Mouse (Mus musculus) fibroblast of lung, adult 2 months (primary cell): ENCODE measurements around the gene Abcg5.

Experiments
- DNase-seq: peaks from one replicate; pipeline ENCODE4 v3.0.0-alpha.2; 2011; ENCODE audit warnings: low read depth

Abcg5 gene

DNA sequence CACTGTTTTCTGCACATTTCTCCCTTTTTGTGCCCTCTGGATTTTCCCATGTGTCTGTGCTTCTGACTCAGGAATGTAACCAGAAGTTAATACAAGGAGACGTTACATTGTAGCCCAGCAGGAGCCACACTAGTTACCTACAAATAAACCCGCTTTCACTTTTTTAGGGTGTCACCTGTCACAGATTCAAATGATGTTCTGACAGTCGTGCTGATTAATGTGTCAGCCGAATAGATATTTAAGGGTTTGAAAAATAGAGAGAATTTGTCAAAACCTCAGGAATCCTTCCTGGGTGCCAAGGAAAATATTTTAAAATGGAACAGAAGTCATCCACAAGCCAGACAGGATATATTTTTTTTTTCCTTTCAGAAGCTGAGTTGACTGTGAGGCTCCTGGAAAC, 2.5 kb upstream of the Abcg5 start:
- peak; percentile 39 for DNase-seq

DNA sequence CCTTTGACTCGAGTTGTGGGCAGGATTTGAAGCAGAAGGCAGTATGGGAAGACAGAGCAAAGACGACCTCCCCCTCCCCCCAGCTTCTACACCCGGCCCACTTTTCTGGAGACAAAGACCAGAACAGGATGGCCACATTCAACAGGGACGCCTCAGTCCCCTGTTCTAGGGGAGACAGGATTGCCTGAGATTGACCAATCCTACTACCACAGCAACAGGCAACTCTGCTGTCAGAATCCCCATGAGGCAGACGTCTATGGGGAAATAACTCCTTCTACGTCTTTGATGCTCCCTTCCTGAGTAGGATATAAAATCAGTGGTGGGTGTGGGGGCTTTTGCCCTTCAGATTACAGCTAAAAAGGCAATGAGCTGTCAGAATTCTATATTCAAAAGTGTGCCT, 1.5 kb upstream of the Abcg5 start:
- no peak for DNase-seq

DNA sequence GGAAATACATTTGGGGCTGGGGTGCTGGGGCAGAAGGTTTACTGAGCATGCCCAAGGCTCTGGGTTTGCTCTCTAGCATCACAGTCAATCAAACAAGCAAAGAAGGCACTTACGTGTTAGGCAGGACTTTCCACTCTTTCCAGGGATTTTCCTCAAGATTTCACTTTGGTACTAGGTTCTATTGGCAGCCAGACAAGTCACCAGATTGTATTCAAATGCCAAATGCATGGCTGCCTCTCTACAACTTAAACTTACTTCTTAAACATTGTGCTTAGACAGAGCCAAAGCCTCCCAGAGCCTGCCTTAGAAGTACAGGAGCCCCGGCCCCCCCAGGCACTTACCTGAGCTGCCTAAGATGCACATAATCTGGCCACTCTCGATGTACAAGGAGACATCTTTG, 1.1 kb downstream of the Abcg5 start:
- no peak for DNase-seq

DNA sequence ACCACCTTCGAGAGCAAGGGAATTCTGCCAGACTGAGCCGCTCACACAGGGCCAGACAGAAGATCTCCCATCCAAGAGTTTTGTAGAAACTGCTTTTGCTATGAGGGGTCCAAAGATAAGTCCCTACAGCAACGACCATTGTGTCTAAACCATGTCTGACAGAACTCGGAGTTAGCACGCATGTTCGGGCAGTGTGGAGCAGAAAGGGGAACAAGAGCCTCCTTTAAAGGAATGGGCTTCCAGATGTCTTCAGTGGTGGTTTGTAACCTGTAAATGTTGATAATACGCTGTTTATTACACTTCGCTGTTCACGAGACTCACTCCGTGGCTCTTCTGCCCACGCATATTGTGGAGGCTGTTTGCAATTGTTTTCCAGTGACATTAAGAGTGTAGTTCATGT, 5.2 kb downstream of the Abcg5 start:
- no peak for DNase-seq

DNA sequence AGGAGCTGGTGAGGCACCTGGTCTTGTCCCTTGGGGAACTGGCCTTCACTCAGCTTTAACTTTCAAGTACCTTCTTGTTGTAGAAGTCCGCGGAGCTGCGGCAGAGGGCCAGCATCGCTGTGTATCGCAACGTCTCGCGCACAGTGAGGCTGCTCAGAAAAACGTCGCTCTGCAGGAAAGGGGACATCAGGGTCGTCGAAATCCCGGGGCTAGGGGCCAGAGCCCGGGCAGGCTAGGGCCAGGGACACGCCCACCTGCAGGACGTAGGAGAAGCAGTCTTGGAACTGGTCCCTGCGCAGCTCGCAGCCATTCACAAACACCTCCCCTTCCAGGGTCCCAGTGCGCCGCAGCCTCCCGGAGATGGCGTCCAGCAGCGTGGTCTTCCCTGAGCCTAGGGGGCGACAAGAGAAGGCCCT, 6.9 kb downstream of the Abcg5 start, which contains the start of gene Abcg8:
Gene Abcg8 (plus strand): TSS at position 352 of the 416 bp plus-strand sequence.
- DNase-seq: no peak

DNA sequence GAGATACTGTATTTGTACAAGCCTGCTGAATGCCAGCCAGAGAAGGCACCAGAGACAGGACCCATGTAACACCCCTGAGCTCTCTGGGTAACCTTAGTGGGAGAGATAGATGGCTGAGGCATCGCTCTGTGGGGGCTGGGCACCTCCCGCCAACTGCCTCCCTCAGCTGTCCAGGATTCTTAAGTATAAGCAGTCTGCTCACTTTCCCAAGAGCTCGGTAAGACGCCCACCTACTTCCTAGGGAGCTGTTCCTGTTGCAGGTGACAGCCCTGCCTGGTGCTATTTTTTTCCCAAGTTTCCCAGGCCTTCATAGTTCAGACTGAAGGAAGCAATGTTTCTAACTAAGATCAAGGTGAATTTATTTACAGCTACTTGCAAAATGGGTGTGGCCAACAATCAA, 7.6 kb downstream of the Abcg5 start:
- DNase-seq: no peak

DNA sequence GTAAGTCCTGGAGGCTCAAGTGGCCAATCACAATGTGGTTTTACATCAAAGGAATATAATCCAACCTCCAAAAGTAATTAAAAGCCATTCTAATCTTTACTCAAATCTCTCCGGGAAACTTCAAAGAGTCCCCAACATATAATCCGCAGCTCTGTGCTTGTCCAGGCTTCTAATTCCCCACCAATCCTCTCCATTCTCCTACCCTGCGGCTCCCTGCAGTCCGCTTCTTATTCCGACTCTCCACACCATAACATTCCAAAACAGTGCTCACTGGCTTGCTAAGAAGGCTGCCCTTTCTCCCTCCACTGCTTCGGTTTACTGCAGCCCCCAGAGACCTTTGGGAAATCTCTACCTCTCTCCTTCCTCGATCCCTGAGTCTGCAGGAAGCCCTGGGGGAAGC, 8.8 kb downstream of the Abcg5 start:
- DNase-seq: no peak

DNA sequence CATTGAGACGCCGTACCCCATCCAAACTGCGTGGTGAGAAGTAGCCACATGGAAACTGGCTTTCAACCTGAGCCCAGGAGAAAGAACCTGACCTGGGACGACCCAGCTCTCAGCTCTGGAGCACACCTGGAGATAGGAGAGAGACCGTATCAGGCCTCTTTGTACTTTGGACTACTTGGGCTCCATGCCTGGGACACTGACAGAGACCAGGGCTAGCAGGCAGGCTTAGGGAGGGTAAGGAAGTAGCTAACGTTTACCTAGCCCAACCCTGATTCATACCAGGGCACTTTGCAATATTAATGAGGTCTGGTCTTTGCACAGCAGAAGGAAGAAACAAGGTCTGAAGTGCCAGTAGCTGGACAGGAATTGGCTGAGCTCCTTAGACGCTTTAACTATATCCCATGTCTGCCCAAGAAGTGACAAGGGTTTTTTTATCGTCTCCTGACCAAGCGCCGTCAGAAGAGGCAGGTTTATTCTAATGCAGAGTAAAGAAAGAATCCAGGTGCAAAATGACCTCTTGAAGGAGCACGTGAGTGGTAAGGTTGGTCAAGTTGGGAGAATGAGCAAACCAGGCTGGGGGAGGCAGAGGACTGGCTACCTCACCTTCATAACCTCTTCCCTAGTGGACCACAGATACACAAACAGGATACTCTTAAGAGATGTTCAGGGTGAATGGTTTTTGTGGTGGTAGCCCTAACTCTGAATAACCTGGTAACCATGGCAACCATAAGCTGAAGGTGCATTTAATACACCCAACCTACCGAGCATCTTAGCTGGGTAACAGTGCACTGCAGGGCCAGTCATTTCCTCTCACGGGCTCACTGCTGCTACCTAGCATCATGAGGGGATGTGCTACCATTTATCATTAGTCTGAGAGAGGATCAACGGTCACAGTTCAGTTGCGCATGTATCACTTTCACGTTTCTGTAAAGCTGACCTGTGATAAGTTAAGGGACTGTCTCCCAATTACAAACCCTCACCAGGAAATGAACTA, 10.1 kb downstream of the Abcg5 start:
- DNase-seq: no peak

DNA sequence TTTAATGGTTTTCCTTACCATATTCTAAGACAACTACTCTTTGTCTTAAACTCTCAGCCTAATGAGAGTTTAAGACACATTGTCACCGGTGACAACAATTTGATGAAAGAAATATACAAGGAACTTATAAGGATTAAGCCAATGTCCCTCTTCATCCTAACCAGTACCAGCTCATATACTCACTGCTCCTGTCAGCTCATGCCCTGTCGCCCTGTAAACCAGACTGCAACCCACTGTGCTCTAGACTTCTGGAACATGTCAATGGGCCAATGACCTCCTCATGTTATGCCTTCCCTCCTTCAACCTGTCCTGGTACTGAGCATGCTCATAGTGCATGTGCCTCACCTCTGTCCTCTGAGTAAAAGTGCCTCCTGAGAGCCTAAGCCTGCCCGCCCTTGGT, 15.0 kb downstream of the Abcg5 start:
- DNase-seq: no peak

DNA sequence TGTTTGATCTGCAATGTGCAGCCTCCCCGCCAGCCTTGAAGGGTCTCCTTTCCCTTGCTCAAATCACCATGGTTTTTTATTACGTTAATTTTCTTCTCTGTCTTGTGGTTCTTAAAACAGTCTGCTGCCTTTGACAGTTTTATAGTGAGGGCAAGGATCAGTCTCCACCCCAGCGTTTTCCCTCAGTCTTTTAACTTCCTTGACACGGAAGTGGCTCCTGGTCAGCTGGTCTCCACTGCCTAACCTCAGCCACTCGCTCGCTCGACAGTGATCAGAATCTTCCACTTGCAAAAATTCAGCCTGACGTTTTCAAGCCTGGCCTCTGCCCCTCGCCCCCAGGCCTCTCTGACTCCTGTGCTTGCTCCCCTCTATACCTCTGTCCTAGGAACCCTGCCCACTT, 17.1 kb downstream of the Abcg5 start:
- no peak for DNase-seq

DNA sequence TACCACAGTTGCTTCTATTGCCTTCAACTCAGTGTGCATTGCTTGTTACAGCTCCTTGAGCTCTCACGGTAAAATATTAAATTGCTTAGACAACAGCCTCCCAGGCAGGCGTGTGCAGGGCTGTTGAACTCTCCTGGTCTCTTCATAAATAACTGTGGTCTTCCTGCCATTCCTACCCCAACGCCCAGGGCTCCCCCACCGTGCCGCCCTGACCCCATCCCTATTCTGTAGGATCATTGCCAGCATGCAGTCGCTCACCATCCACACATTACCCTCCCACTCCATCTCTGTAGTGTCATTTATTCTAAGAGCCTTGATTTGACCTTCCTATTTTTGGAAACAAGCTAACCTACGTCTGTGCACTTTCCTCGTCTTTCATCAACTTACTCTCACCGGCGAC, 17.8 kb downstream of the Abcg5 start:
- DNase-seq: no peak

DNA sequence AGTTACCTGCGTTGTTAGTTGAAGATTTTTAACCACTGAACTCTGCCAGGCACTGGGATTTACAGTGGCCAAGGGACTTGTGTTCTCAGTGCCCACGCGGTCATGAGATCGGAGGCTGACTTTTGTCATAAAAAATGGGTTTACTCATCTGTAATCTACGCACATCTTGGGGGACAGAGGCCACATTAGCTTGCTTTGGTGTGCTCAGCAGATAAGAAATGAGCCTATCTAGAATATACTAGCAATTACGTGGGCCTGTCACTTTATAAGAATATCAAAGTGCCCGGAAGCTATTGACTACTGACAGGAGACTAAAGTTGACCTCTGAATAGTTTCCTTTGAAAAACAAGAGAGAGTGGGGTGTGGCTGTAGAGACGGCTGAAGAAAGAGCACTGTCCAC, 23.9 kb downstream of the Abcg5 start:
- DNase-seq: no peak

DNA sequence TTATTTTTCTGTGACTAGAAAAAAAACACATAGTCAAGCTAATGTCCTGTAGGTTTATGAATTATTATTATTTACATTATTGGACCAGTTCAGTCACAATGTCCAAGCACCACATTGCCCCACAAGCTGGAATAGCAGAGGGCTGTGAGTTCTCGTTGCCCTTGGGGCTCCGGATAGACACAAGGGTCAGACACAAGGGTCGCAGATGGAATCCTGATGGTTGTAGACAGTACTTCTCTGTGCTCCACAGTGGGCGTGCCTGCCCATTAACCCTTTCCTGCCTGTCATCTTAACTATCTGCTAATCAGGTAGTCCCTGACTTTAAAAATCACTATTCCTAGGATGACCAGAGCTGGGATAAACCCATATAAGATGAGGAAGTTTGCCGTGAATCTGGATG, 24.6 kb downstream of the Abcg5 start:
- DNase-seq: no peak

DNA sequence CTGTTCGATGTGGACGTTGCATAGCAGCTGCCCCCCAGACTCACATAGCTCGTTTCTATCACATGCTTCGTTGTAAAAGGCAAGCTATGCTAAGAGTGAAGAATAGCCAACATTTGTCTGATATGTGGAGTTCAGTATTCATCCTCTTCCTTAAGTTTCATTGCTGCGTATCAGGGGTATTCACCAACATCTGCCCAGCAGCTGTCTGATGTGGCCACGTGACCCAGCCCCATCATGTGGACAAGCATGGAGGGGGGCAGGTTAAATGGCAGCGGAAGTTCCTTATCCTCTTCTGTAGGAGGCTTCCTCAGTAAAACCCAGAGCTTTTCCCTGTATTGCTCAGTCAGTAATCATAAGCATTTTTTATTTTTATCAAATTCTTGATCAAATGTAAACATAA, 25.0 kb downstream of the Abcg5 start:
- no peak for DNase-seq

DNA sequence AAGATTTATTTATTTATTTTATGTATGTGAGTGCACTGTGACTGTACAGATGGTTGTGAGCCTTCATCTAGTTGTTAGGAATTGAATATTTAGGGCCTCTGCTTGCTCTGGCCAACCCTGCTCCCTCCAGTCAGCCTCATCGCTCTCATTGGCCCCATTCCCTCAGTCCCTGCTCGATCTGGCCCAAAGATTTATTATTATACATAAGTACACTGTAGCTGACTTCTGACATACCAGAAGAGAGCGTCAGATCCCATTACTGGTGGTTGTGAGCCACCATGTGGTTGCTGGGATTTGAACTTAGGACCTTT, 25.4 kb downstream of the Abcg5 start:
- DNase-seq: no peak

DNA sequence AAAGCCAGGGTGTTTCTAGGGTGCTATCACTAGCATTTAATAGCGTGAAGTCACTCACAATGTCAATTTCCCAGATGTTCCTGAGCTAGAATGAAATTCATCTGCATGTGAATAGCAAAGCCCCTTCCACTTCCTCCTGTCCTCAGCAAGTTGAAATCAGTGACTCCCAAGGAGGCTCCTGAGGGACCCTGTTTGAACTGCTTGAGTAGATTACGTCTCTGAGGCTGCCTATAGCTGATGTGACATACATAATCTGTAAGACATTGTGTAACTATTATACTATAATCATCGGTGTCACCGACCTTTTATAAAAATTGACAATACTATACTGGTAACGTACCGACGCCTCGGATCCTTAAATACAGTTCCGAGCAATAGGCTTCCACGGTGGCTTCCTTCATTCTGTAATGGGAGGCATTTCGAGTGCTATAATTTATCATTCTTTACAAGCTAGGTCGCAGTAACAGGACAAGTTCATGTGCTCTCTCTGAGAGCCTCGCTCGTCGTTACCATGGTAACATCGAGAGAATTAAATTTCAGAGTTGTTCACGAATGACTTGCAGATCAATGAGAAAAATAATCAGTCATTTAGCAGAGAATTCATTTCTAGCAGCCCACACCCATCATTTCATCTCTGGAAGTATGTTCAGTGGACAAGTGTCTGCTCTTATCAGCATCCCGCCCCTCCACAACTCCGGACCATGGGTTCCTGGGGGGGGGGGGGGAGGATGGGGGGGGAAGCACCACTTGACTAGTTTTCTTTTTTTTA, 26.0 kb downstream of the Abcg5 start:
- no peak for DNase-seq

DNA sequence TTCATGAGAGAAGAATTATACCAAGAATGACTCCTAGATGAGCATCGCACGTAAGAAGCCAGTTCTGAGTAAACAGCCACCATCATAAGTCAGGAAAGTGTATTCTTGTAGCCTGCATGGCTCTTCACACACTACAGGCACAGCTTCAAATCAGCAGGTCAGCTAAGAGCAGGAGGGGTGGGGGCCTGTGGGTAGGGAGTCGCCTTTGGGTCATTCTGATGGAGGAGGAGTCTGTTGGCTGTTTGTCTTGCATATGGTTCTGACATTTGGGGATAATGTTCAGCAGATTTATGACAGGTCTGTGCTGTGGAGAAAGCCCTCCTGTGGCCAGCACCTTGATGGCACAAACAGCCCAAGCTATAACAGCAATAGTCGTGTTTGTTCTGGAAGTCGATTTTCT, 26.6 kb downstream of the Abcg5 start:
- no peak for DNase-seq

DNA sequence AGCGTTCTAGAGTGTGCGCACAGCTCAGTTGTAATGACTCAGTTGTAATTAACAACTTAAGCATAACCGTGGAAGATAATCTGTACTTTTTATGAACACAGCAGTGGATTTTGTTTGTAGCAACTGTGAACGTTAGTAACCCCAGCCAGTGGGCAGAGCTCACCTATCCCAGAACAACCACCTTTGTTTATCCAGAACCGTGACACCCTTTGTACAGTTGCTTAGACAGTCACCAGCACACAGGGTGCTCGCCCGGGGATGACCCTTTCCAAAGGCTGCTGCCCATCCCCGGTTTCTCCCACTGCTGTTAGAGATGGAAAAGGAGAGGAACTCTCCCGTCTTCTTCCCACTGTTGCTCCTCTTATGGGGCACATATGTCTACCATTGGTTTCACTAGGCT, 29.3 kb downstream of the Abcg5 start:
- no peak for DNase-seq

DNA sequence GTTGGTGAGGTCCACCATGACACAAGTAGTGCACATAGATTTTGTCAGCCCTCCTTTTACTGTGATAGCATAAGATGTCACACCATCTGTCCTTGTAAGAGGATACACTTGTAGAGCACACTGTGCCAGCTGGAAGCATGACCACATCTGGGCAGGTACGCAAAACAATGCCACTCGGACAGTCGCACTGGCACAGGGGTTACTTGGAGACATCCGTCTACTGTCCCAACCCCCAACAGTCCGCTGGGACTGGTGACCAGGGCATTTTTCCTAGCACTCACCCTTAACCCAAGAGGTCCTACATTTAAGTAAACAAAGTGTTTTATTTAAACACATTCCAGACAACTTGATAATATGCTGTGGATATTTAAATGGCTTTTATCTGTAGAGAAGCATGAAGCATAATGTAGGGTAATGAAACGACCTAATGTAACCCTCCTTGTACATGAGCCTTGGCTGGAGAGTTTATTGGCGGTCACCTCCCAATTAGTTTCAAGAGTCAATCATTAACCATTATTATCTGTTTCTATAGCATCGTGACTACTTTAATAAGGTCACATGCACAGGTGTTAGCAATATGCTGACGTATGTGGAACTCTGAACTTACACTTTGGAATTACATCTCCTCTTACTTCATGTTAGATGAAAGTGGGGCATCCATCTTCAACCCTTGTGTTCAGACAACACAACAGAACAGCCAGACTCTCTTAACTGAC, 32.4 kb downstream of the Abcg5 start:
- no peak for DNase-seq

DNA sequence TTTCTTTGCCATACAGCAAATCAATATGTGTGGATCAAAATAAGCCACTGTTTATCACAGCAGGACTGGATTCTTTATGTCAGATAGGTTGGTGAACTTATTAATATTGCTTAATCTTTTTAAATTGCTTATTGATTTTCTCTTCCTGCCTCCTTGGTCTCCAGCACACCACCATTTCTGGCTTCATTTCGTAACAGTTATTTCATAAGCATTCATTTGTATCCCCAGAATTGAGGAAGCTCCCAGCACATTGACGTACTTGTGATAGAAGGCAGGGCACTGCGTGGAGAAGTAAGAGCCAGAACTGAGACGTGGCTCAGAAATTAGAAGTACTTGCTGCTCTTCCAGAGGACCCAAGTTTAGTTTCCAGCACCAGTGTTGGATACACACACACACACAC, 35.2 kb downstream of the Abcg5 start:
- DNase-seq: no peak

DNA sequence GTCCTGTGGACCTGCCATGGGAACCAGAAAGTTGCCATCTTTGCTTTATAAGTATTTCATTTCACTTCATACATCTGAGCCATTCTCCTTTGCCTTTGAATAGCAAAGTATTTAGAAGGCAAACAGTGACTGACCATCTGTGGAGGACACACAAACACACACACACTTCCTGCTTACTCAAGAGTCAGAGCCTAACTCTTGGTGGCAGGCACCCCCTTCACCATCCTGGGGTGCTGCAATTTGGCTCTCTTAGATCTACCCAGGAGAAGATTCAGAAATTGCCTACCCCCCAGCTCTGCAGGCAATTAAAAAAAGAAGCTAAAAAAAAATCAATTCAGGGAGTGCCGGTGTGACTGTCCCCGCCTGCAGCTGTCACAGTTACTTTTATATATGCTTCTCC, 36.3 kb downstream of the Abcg5 start:
- no peak for DNase-seq

DNA sequence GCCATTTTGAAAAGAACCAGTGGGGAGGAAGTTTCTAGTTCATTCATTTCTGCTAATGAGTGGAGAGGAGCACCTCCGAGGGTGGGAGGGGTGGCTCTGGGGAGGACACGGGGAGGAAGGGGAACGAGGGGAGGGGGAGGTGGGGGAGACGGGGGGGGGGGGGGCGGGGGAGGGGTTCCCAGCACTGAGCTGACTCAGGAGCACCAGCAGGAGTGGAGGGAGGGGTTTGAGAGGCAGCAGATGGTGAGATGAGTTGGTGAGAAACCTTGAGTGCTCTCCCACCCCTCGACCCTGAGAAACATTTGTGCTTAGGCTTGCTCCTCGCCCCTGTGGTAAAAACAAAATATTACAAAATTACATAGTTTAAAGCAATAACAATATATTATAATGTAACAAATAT, 36.9 kb downstream of the Abcg5 start:
- no peak for DNase-seq

DNA sequence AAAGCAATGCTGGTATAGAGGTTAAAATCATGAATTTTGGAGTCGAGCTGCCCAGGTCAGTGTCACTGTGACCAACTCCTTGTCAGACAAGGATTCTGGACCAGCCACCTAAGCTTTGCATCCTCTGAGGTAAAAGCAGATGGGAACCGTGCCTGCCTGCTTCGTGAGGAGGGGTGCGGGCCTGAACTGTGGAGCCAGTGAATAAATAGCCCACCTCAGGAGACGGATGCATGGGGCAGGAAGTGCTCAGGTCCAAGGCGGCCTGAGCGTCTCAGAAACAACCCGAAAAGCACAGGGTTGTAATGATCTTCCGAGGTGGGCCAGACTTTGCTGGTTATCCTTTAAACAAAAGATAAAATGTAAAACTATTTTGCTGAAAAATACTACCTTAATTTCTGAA, 37.7 kb downstream of the Abcg5 start:
- no peak for DNase-seq
